ENCODE assay signal across 29 mouse cellular contexts in the genomic region with DNA sequence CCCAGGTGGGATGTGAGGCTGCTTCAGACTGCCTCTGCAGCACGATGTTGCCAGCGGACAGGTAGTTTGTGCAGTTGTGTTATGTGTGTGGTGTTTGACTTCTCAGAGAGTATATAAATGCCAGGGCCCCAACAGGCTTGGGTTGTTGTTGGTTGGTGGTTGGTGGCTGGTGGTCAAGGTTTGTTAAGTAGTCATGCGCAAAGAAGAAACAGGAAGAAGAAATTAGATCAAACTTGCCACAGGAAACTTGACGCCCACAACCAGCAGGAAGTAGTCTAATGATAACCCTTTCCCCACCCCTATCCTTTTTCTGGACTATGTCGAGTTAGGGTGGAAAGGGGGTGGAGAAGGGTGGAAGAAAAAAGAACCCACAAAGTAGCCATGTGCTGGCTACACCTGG. TPM values are rescaled to one million over a fixed set of nuclear protein-coding genes. Genes with fewer than 3 reads are reported as not detected.
DNase-seq lines count a peak whose midpoint lies in the region; ATAC-seq lines count a peak whose summit lies in the region.
"Had no signal": no experiment of that assay in that cellular context is flagged by ENCODE, and none has a peak within 500 bp of the region (broad histone marks: within the 10 kb centered on the region; RNA-seq: fewer than 3 reads in every experiment).

No protein-coding gene starts in this region.

- no peak overlapping the region for H3K4me2 ChIP-seq in hindbrain, embryonic 11.5 days (replicated peaks; ENCODE audit: low read depth, low read length)
- H3K4me2 ChIP-seq: forebrain, embryonic 13.5 days; heart, embryonic 13.5 days; hindbrain, embryonic 14.5 days; intestine, embryonic 15.5 days had no signal

- no peaks in the 10 kb centered on the region for H3K9me3 ChIP-seq in hindbrain, embryonic 11.5 days (ENCODE audit: control insufficient read depth, low read length)
- H3K9me3 ChIP-seq: forebrain, embryonic 10.5 days; forebrain, embryonic 13.5 days; heart, embryonic 10.5 days; heart, embryonic 13.5 days; hindbrain, embryonic 10.5 days; intestine, embryonic 15.5 days had no signal

- H3K9ac ChIP-seq in hindbrain, embryonic 11.5 days (ENCODE audit: low read depth, low read length), result no peak overlapping the region
- H3K9ac ChIP-seq: forebrain, embryonic 13.5 days; heart, embryonic 13.5 days; hindbrain, embryonic 14.5 days; intestine, embryonic 15.5 days had no signal

- 89% methylated on average over 5 of the region's 5 CpGs for WGBS in hindbrain, embryonic 11.5 days

- no peak overlapping the region for H3K4me3 ChIP-seq in hindbrain, embryonic 11.5 days (ENCODE audit: low read depth, low read length)
- H3K4me3 ChIP-seq: forebrain, embryonic 10.5 days; forebrain, embryonic 13.5 days; heart, adult 2 months; heart, embryonic 10.5 days; heart, embryonic 13.5 days; hindbrain, embryonic 10.5 days; intestine, embryonic 15.5 days had no signal

- DNase-seq in 416B (ENCODE audit: low read depth), result peak; percentile 80
- peak; percentile 14 for DNase-seq in CD4-positive helper T cell, adult 2 months (ENCODE audit: low read depth, low spot score)
- DNase-seq in gastrocnemius, adult 8-10 months (ENCODE audit: low spot score in 2 of 2), result no peak
- DNase-seq in hindbrain, embryonic 11.5 days (ENCODE audit: low spot score), result no peak
- DNase-seq: adrenal gland, adult 8-10 months; adrenal gland, postnatal 25 days; cerebellum, adult 11-12 months; cerebellum, adult 8-10 months; cerebellum, postnatal 10 days; cerebellum, postnatal 36 days; gastrocnemius, postnatal 14 days; heart, adult 2 months; kidney, adult 11 months had no signal

- H3K36me3 ChIP-seq in hindbrain, embryonic 11.5 days (ENCODE audit: control insufficient read depth, insufficient read depth, low read length), result no peaks in the 10 kb centered on the region
- H3K36me3 ChIP-seq: forebrain, embryonic 10.5 days; heart, embryonic 10.5 days; heart, embryonic 13.5 days; hindbrain, embryonic 10.5 days; intestine, embryonic 15.5 days had no signal

- peak; percentile 33; the same call in 1 of the 2 replicates for ATAC-seq in granulocyte monocyte progenitor cell, adult 5-6 weeks (replicated peaks; ENCODE audit: poor library complexity, severe bottlenecking)
- ATAC-seq in megakaryocyte, adult 5-6 weeks (ENCODE audit: poor library complexity, severe bottlenecking), result peak; percentile 70
- ATAC-seq in activated CD4-positive, CD25-positive, alpha-beta regulatory T cell, adult 4 months, result no peak
- ATAC-seq in hindbrain, embryonic 11.5 days (ENCODE audit: low FRiP score), result no peak
- ATAC-seq: forebrain, embryonic 13.5 days; forebrain, embryonic 16.5 days; hindbrain, postnatal 0 days; intestine, embryonic 15.5 days had no signal

- no peaks in the 10 kb centered on the region for H3K4me1 ChIP-seq in hindbrain, embryonic 11.5 days (replicated peaks; ENCODE audit: control insufficient read depth, insufficient read depth, low read length)
- H3K4me1 ChIP-seq: heart, embryonic 13.5 days; intestine, embryonic 15.5 days had no signal

- no peaks in the 10 kb centered on the region for H3K27me3 ChIP-seq in hindbrain, embryonic 11.5 days (ENCODE audit: control insufficient read depth, insufficient read depth, low read length)
- H3K27me3 ChIP-seq: forebrain, embryonic 13.5 days; heart, embryonic 13.5 days; intestine, embryonic 15.5 days had no signal

- H3K27ac ChIP-seq in hindbrain, embryonic 11.5 days (ENCODE audit: low read depth, low read length), result no peak overlapping the region
- H3K27ac ChIP-seq: forebrain, embryonic 10.5 days; forebrain, embryonic 13.5 days; heart, adult 2 months; heart, embryonic 10.5 days; heart, embryonic 13.5 days; hindbrain, embryonic 10.5 days; hindbrain, embryonic 14.5 days; hindbrain, postnatal 0 days; intestine, embryonic 15.5 days had no signal

RNA-seq across cellular contexts. Expression of gene Prmt8, which starts 56.2 kb away (rescaled TPM):
- not detected in 2 replicates for total RNA-seq in granulocyte monocyte progenitor cell, adult 5-6 weeks (2014; fragmentation: Nextera tagmentation)
- total RNA-seq in granulocyte monocyte progenitor cell, adult 5-6 weeks (2017), result not detected in 2 replicates
- not detected in 2 replicates for total RNA-seq in megakaryocyte, adult 5-6 weeks (2015)
- total RNA-seq in megakaryocyte, adult 5-6 weeks (2017), result not detected in 2 replicates
- polyA plus RNA-seq in activated CD4-positive, CD25-positive, alpha-beta regulatory T cell, adult 4 months (2017; shearing (Covaris generic)), result not detected
- total RNA-seq in gastrocnemius, adult 8-10 months (2022), result not detected
- 44.6 and 46.3 TPM in 2 replicates for polyA plus RNA-seq in hindbrain, embryonic 11.5 days (2014; fragmentation: Nextera tagmentation; extraction: Ambion mirVana)
- total RNA-seq: adrenal gland, postnatal 25 days; gastrocnemius, adult 18-20 months; gastrocnemius, postnatal 14 days; heart, adult 2 months; heart, postnatal 25 days; MEL had no signal
- polyA plus RNA-seq: heart, adult 2 months; heart, embryonic 16.5 days had no signal

Comparison
In these comparisons a context has a peak if more than half of its experiments do, and no peak if none do; other contexts are left out.
1. DNase-seq: peak in 416B (single experiment) and CD4-positive helper T cell, adult 2 months (single experiment); none in gastrocnemius, adult 8-10 months (0 of 2) and hindbrain, embryonic 11.5 days (single experiment).
2. ATAC-seq: peak in granulocyte monocyte progenitor cell, adult 5-6 weeks (single experiment) and megakaryocyte, adult 5-6 weeks (single experiment); none in activated CD4-positive, CD25-positive, alpha-beta regulatory T cell, adult 4 months (single experiment) and hindbrain, embryonic 11.5 days (single experiment).